20 mouse cellular contexts compared by ENCODE assay signal in genomic region chr9:96383714-96384487, GRCm38 (mm10). TPM values are rescaled to one million over a fixed set of nuclear protein-coding genes. Genes with fewer than 3 reads are reported as not detected.
DNase-seq lines count a peak whose midpoint lies in the region; ATAC-seq lines count a peak whose summit lies in the region.
"Had no signal": no experiment of that assay in that cellular context is flagged by ENCODE, and none has a peak within 500 bp of the region (broad histone marks: within the 10 kb centered on the region; RNA-seq: fewer than 3 reads in every experiment).

No protein-coding gene starts in this region.

- no peak overlapping the region for H3K9ac ChIP-seq in heart, embryonic 13.5 days
- no peak overlapping the region for H3K9ac ChIP-seq in lung, embryonic 16.5 days (ENCODE audit: low read length)
- H3K9ac ChIP-seq in stomach, embryonic 16.5 days (ENCODE audit: low read length), result no peak overlapping the region
- H3K9ac ChIP-seq: forebrain, postnatal 0 days; hindbrain, embryonic 15.5 days; limb, embryonic 12.5 days; liver, embryonic 13.5 days; neural tube, embryonic 12.5 days had no signal

- no peaks in the 10 kb centered on the region for H3K36me3 ChIP-seq in heart, embryonic 13.5 days
- no peaks in the 10 kb centered on the region for H3K36me3 ChIP-seq in lung, embryonic 16.5 days (ENCODE audit: control insufficient read depth, insufficient read depth, low read length)
- H3K36me3 ChIP-seq in stomach, embryonic 16.5 days (ENCODE audit: control insufficient read depth, insufficient read depth, low read length), result no peaks in the 10 kb centered on the region
- H3K36me3 ChIP-seq: hindbrain, embryonic 15.5 days; limb, embryonic 12.5 days; liver, embryonic 13.5 days; neural tube, embryonic 12.5 days had no signal

- no peak for DNase-seq in heart, adult 9 months (ENCODE audit: low spot score in 2 of 2)
- DNase-seq in lung, adult 18-20 months, result no peak
- peak; percentile 21 for DNase-seq in ZHBTc4 (ENCODE audit: low read depth, low spot score)
- no peak for DNase-seq in left cerebral cortex, postnatal 10 days (ENCODE audit: extremely low spot score in 1 of 2, low spot score in 2 of 2)
- DNase-seq: B cell, adult 2 months; cerebellum, postnatal 10 days; embryo, embryonic 11 days; forebrain, postnatal 0 days; kidney, postnatal 10 days; liver, embryonic 13.5 days; lung, postnatal 36 days; right cerebral cortex, postnatal 25 days; thymus, postnatal 4 days had no signal

- intact Hi-C loops in left cerebral cortex, postnatal 10 days (cut with DNase I), result no loop called here

- no peak overlapping the region for H3K4me3 ChIP-seq in heart, embryonic 13.5 days
- no peak overlapping the region for H3K4me3 ChIP-seq in lung, embryonic 16.5 days (ENCODE audit: low read length)
- H3K4me3 ChIP-seq in stomach, embryonic 16.5 days (replicated peaks; ENCODE audit: low read length), result no peak overlapping the region
- H3K4me3 ChIP-seq: hindbrain, embryonic 15.5 days; limb, embryonic 12.5 days; liver, embryonic 13.5 days; neural tube, embryonic 12.5 days had no signal

- H3K27me3 ChIP-seq in heart, embryonic 13.5 days (replicated peaks), result no peaks in the 10 kb centered on the region
- H3K27me3 ChIP-seq in lung, embryonic 16.5 days (ENCODE audit: control insufficient read depth, insufficient read depth, low read depth, low read length), result no peaks in the 10 kb centered on the region
- H3K27me3 ChIP-seq in stomach, embryonic 16.5 days (ENCODE audit: control insufficient read depth, insufficient read depth, low read length), result no peaks in the 10 kb centered on the region
- H3K27me3 ChIP-seq: hindbrain, embryonic 15.5 days; limb, embryonic 12.5 days; liver, embryonic 13.5 days; neural tube, embryonic 12.5 days had no signal

- no peak for ATAC-seq in heart, embryonic 13.5 days (ENCODE audit: extremely low read depth, insufficient number of reproducible peaks, low FRiP score, low TSS enrichment)
- peak; percentile 40 for ATAC-seq in lung, embryonic 16.5 days (ENCODE audit: low read depth)
- no peak for ATAC-seq in stomach, embryonic 16.5 days (ENCODE audit: insufficient read depth, low FRiP score)
- ATAC-seq: forebrain, postnatal 0 days; intestine, postnatal 0 days had no signal

- H3K4me1 ChIP-seq in heart, embryonic 13.5 days, result peaks cover 49% of the 10 kb centered on the region
- H3K4me1 ChIP-seq in lung, embryonic 16.5 days (replicated peaks; ENCODE audit: control insufficient read depth, insufficient read depth, low read length), result peaks cover 22% of the 10 kb centered on the region
- H3K4me1 ChIP-seq in stomach, embryonic 16.5 days (ENCODE audit: control insufficient read depth, insufficient read depth, low read length), result peaks cover 12% of the 10 kb centered on the region; the same call in 1 of the 2 replicates
- H3K4me1 ChIP-seq: hindbrain, embryonic 15.5 days; neural tube, embryonic 12.5 days had no signal

- no peak overlapping the region for H3K27ac ChIP-seq in heart, embryonic 13.5 days (replicated peaks)
- H3K27ac ChIP-seq in lung, embryonic 16.5 days (ENCODE audit: low read length), result no peak overlapping the region
- peak overlapping the region; percentile 56 for H3K27ac ChIP-seq in stomach, embryonic 16.5 days (ENCODE audit: low read length)
- H3K27ac ChIP-seq: hindbrain, embryonic 15.5 days; limb, embryonic 12.5 days; liver, embryonic 13.5 days; neural tube, embryonic 12.5 days had no signal

- WGBS in heart, embryonic 13.5 days, result 37% methylated on average over 18 of the region's 18 CpGs
- WGBS in lung, embryonic 16.5 days, result 26% methylated on average over 18 of the region's 18 CpGs
- 32% methylated on average over 18 of the region's 18 CpGs for WGBS in stomach, embryonic 16.5 days

- peak overlapping the region; percentile 21 for H3K4me2 ChIP-seq in heart, embryonic 13.5 days
- no peak overlapping the region for H3K4me2 ChIP-seq in lung, embryonic 16.5 days (ENCODE audit: low read depth, low read length)
- no peak overlapping the region for H3K4me2 ChIP-seq in stomach, embryonic 16.5 days (ENCODE audit: low read depth, low read length)
- H3K4me2 ChIP-seq: hindbrain, embryonic 15.5 days; limb, embryonic 12.5 days; liver, embryonic 13.5 days; neural tube, embryonic 12.5 days had no signal

- H3K9me3 ChIP-seq in heart, embryonic 13.5 days, result no peaks in the 10 kb centered on the region
- H3K9me3 ChIP-seq in lung, embryonic 16.5 days (ENCODE audit: control insufficient read depth, low read length), result no peaks in the 10 kb centered on the region
- no peaks in the 10 kb centered on the region for H3K9me3 ChIP-seq in stomach, embryonic 16.5 days (replicated peaks; ENCODE audit: control insufficient read depth, low read length)
- H3K9me3 ChIP-seq: hindbrain, embryonic 15.5 days; limb, embryonic 12.5 days; liver, embryonic 13.5 days; neural tube, embryonic 12.5 days had no signal

RNA-seq across cellular contexts. Expression of gene Atp1b3, which starts 19.7 kb away (rescaled TPM):
- 130 and 141 TPM in 2 replicates for polyA plus RNA-seq in heart, embryonic 13.5 days (2015; fragmentation: Nextera tagmentation; extraction: Ambion mirVana)
- 177 and 188 TPM in 2 replicates for polyA plus RNA-seq in lung, embryonic 16.5 days (2015; fragmentation: Nextera tagmentation; extraction: Ambion mirVana)
- polyA plus RNA-seq in stomach, embryonic 16.5 days (2015; fragmentation: Nextera tagmentation; extraction: Ambion mirVana), result 165 and 167 TPM in 2 replicates
- 10 to 100 TPM; 90.9 to 96.4 TPM for total RNA-seq in left cerebral cortex, postnatal 10 days (2021)
